Mouse (Mus musculus): Measurements from ENCODE around the gene Cbfa2t2. TPM values are rescaled to one million over a fixed set of nuclear protein-coding genes. Genes with fewer than 3 reads are reported as not detected.

Cbfa2t2 gene
- polyA plus RNA-seq (2017; shearing (Covaris generic)): 10 to 100 TPM; 19.7 to 21.8 TPM

GRCm38 (mm10) chr2:154436458-154437190 is at the start of gene Cbfa2t2:
Cbfa2t2 (plus strand) TSS chr2:154436481.
- ATAC-seq: peak; percentile 27

- ATAC-seq: no peak
These were observed 45.9 kb upstream of the Cbfa2t2 start for GRCm38 (mm10) chr2:154390180-154390964.

- ATAC-seq: no peak
These were observed 41.7 kb upstream of the Cbfa2t2 start for GRCm38 (mm10) chr2:154394602-154395001.

GRCm38 (mm10) chr2:154396529-154396928 is 39.8 kb upstream of the Cbfa2t2 start:
- no peak for ATAC-seq

- ATAC-seq: no peak
These were observed 38.0 kb upstream of the Cbfa2t2 start for GRCm38 (mm10) chr2:154398267-154398666.

- ATAC-seq: no peak
These were observed 37.0 kb upstream of the Cbfa2t2 start for GRCm38 (mm10) chr2:154399325-154399724.

- no peak for ATAC-seq
These were observed 34.3 kb upstream of the Cbfa2t2 start for GRCm38 (mm10) chr2:154401976-154402375.

GRCm38 (mm10) chr2:154402811-154403210 is 33.5 kb upstream of the Cbfa2t2 start:
- no peak for ATAC-seq

GRCm38 (mm10) chr2:154405447-154405994 is 30.8 kb upstream of the Cbfa2t2 start:
- ATAC-seq: no peak

GRCm38 (mm10) chr2:154407063-154407642 is 29.1 kb upstream of the Cbfa2t2 start:
- ATAC-seq: no peak

GRCm38 (mm10) chr2:154407643-154408445 is 28.4 kb upstream of the Cbfa2t2 start, which contains the start of gene Snta1:
Snta1 (minus strand) TSS chr2:154408099.
- ATAC-seq: peak; percentile 75

- no peak for ATAC-seq
These were observed 25.9 kb upstream of the Cbfa2t2 start for GRCm38 (mm10) chr2:154410355-154410754.

GRCm38 (mm10) chr2:154412018-154412666 is 24.1 kb upstream of the Cbfa2t2 start:
- peak; percentile 55 for ATAC-seq

- no peak for ATAC-seq
These were observed 19.2 kb upstream of the Cbfa2t2 start for GRCm38 (mm10) chr2:154417107-154417506.

GRCm38 (mm10) chr2:154418001-154418400 is 18.3 kb upstream of the Cbfa2t2 start:
- no peak for ATAC-seq

GRCm38 (mm10) chr2:154419631-154420515 is 16.4 kb upstream of the Cbfa2t2 start:
- no peak for ATAC-seq

- no peak for ATAC-seq
These were observed 15.1 kb upstream of the Cbfa2t2 start for GRCm38 (mm10) chr2:154420942-154421731.

- no peak for ATAC-seq
These were observed 14.1 kb upstream of the Cbfa2t2 start for GRCm38 (mm10) chr2:154422181-154422580.

GRCm38 (mm10) chr2:154423548-154423947 is 12.7 kb upstream of the Cbfa2t2 start:
- no peak for ATAC-seq

- ATAC-seq: no peak
These were observed 10.8 kb upstream of the Cbfa2t2 start for GRCm38 (mm10) chr2:154425522-154425921.

Data from activated CD4-positive, CD25-positive, alpha-beta regulatory T cell, adult 4 months (primary cell).